Mouse (Mus musculus) midbrain, embryonic 13.5 days (tissue): Measurements from ENCODE around the gene Dthd1. TPM values are rescaled to one million over a fixed set of nuclear protein-coding genes. Genes with fewer than 3 reads are reported as not detected.

Experiments used
- ATAC-seq: fragments of 200-750 bp; cut with Nextera tagmentation; 2 replicates; pipeline ENCODE4 v1.8.0; 2017; ENCODE audit warnings: mild to moderate bottlenecking, moderate TSS enrichment, moderate library complexity
- H3K27ac ChIP-seq: fragments of 300-500 bp; sonication (generic); 2 replicates; pipeline ENCODE4 v1.5.1; 2015; ENCODE audit warnings: inconsistent platforms, mild to moderate bottlenecking, moderate library complexity
- H3K27me3 ChIP-seq: fragments of 300-500 bp; sonication (generic); 2 replicates; pipeline ENCODE4 v1.6.1; 2015; ENCODE audit warnings: mild to moderate bottlenecking, inconsistent platforms
- H3K36me3 ChIP-seq: fragments of 300-500 bp; sonication (generic); 2 replicates; pipeline ENCODE4 v1.6.1; 2015; ENCODE audit warnings: mild to moderate bottlenecking, inconsistent platforms
- H3K4me1 ChIP-seq: fragments of 300-500 bp; sonication (generic); replicated peaks from 2 replicates; pipeline ENCODE4 v1.6.1; 2015; ENCODE audit warnings: inconsistent platforms
- H3K4me2 ChIP-seq: fragments of 300-500 bp; sonication (generic); replicated peaks from 2 replicates; pipeline ENCODE4 v1.6.1; 2015; ENCODE audit warnings: moderate library complexity, mild to moderate bottlenecking, inconsistent platforms
- H3K4me3 ChIP-seq: fragments of 300-500 bp; sonication (generic); replicated peaks from 2 replicates; pipeline ENCODE4 v1.5.1; 2015; ENCODE audit warnings: mild to moderate bottlenecking, inconsistent platforms
- H3K9ac ChIP-seq: fragments of 300-500 bp; sonication (generic); replicated peaks from 2 replicates; pipeline ENCODE4 v1.6.1; 2015; ENCODE audit warnings: mild to moderate bottlenecking, inconsistent platforms
- H3K9me3 ChIP-seq: fragments of 300-500 bp; sonication (generic); 2 replicates; pipeline ENCODE4 v1.6.1; 2016; ENCODE audit warnings: mild to moderate bottlenecking, inconsistent platforms
- WGBS: fragments of 180-500 bp; shearing (Covaris S2); methylation state at CpG from one replicate; pipeline ENCODE4 v1.1.7; 2015; 5-methylcytosine and 5-hydroxymethylcytosine counted together
- polyA plus RNA-seq: library from polyadenylated mRNA; unstranded; fragments of >200 nt; fragmentation: Nextera tagmentation; extraction: Ambion mirVana; gene quantifications from 2 replicates; pipeline ENCODE4 v1.2.1, GENCODE M21; 2015

The Dthd1 gene
- polyA plus RNA-seq: not detected in 2 replicates

- no peaks in the 10 kb centered on the region for H3K36me3 ChIP-seq
- H3K9ac ChIP-seq: no peak within 1 kb of the TSS
- 0 out of 2 replicates have a peak, but pooled peaks have one; percentile 71 for ATAC-seq
- H3K27me3 ChIP-seq: no peaks in the 10 kb centered on the region
- H3K9me3 ChIP-seq: peaks cover 3% of the 10 kb centered on the region; the same call in 1 of the 2 replicates
- no peak within 1 kb of the TSS for H3K4me2 ChIP-seq
- H3K27ac ChIP-seq: no peak within 1 kb of the TSS
- no peak within 1 kb of the TSS for H3K4me3 ChIP-seq
- 64% methylated on average over 6 of the region's 6 CpGs for WGBS
- no peaks in the 10 kb centered on the region for H3K4me1 ChIP-seq
These were observed at the start of gene Dthd1 for GRCm38 (mm10) chr5:62813402-62814071. Gene Dthd1 (plus strand): TSS chr5:62813823.

GRCm38 (mm10) chr5:62764161-62764560 lies 49.5 kb upstream of the Dthd1 start:
- no peak overlapping the region for H3K4me3 ChIP-seq
- H3K9me3 ChIP-seq: no peaks in the 10 kb centered on the region
- 80% methylated on average over 5 of the region's 5 CpGs for WGBS

GRCm38 (mm10) chr5:62765459-62765783 lies 48.2 kb upstream of the Dthd1 start:
- H3K27me3 ChIP-seq: peaks cover 11% of the 10 kb centered on the region
- peaks cover 7% of the 10 kb centered on the region; the same call in 1 of the 2 replicates for H3K4me1 ChIP-seq
- no peaks in the 10 kb centered on the region for H3K9me3 ChIP-seq
- no peaks in the 10 kb centered on the region for H3K36me3 ChIP-seq
- 18% methylated on average over 5 of the region's 5 CpGs for WGBS
- H3K9ac ChIP-seq: peak overlapping the region; percentile 77
- H3K27ac ChIP-seq: no peak overlapping the region
- peak; percentile 81 for ATAC-seq
- H3K4me2 ChIP-seq: peak overlapping the region; percentile 84
- H3K4me3 ChIP-seq: peak overlapping the region; percentile 66

More at GRCm38 (mm10) chr5:62764161-62764560, 49.5 kb upstream of the Dthd1 start:
- H3K4me1 ChIP-seq: peaks cover 7% of the 10 kb centered on the region; the same call in 1 of the 2 replicates
- no peak overlapping the region for H3K4me2 ChIP-seq
- H3K27me3 ChIP-seq: peaks cover 11% of the 10 kb centered on the region
- ATAC-seq: no peak
- no peaks in the 10 kb centered on the region for H3K36me3 ChIP-seq
- no peak overlapping the region for H3K9ac ChIP-seq
- no peak overlapping the region for H3K27ac ChIP-seq

- H3K9ac ChIP-seq: peak within 1 kb of the TSS; percentile 77
- H3K27ac ChIP-seq: no peak within 1 kb of the TSS
- H3K4me3 ChIP-seq: peak within 1 kb of the TSS; percentile 66
- ATAC-seq: peak; percentile 90
- no peaks in the 10 kb centered on the region for H3K9me3 ChIP-seq
- 1% methylated on average over 73 of the region's 106 CpGs for WGBS
- peaks cover 11% of the 10 kb centered on the region for H3K27me3 ChIP-seq
- peaks cover 7% of the 10 kb centered on the region; the same call in 1 of the 2 replicates for H3K4me1 ChIP-seq
- no peaks in the 10 kb centered on the region for H3K36me3 ChIP-seq
- H3K4me2 ChIP-seq: peak within 1 kb of the TSS; percentile 84
These were observed 47.6 kb upstream of the Dthd1 start, which contains the start of gene Arap2 for GRCm38 (mm10) chr5:62765784-62766701. Gene Arap2 (minus strand): TSS chr5:62766159.

- no peak overlapping the region for H3K27ac ChIP-seq
- no peaks in the 10 kb centered on the region for H3K4me1 ChIP-seq
- 87% methylated on average over 11 of the region's 11 CpGs for WGBS
- ATAC-seq: no peak
- no peak overlapping the region for H3K4me3 ChIP-seq
- peaks cover under 1% of the 10 kb centered on the region for H3K27me3 ChIP-seq
- no peaks in the 10 kb centered on the region for H3K9me3 ChIP-seq
- H3K4me2 ChIP-seq: no peak overlapping the region
- H3K9ac ChIP-seq: no peak overlapping the region
- H3K36me3 ChIP-seq: no peaks in the 10 kb centered on the region
These were observed 41.6 kb upstream of the Dthd1 start for GRCm38 (mm10) chr5:62771775-62772599.

GRCm38 (mm10) chr5:62777804-62778203 lies 35.8 kb upstream of the Dthd1 start:
- H3K4me3 ChIP-seq: no peak overlapping the region
- 90% methylated on average over 8 of the region's 8 CpGs for WGBS
- ATAC-seq: no peak
- H3K36me3 ChIP-seq: no peaks in the 10 kb centered on the region
- no peak overlapping the region for H3K27ac ChIP-seq
- no peaks in the 10 kb centered on the region for H3K9me3 ChIP-seq
- no peaks in the 10 kb centered on the region for H3K4me1 ChIP-seq
- H3K9ac ChIP-seq: no peak overlapping the region
- H3K27me3 ChIP-seq: no peaks in the 10 kb centered on the region
- H3K4me2 ChIP-seq: no peak overlapping the region

GRCm38 (mm10) chr5:62778682-62779081 lies 34.9 kb upstream of the Dthd1 start:
- no peak for ATAC-seq
- 74% methylated on average over 5 of the region's 5 CpGs for WGBS
- no peaks in the 10 kb centered on the region for H3K27me3 ChIP-seq

GRCm38 (mm10) chr5:62786809-62787208 lies 26.8 kb upstream of the Dthd1 start:
- Histone ChIP-seq H3K36me3 (no peaks in the 10 kb centered on the region), H3K4me2 (no peak overlapping the region), H3K4me1 (no peaks in the 10 kb centered on the region), H3K4me3 (no peak overlapping the region), H3K27ac (no peak overlapping the region), H3K9me3 (no peaks in the 10 kb centered on the region), H3K9ac (no peak overlapping the region), H3K27me3 (no peaks in the 10 kb centered on the region)
- 85% methylated on average over 3 of the region's 3 CpGs for WGBS
- ATAC-seq: no peak

More at GRCm38 (mm10) chr5:62778682-62779081, 34.9 kb upstream of the Dthd1 start:
- Histone ChIP-seq H3K36me3 (no peaks in the 10 kb centered on the region), H3K27ac (no peak overlapping the region), H3K4me3 (no peak overlapping the region), H3K9me3 (no peaks in the 10 kb centered on the region), H3K4me1 (no peaks in the 10 kb centered on the region), H3K9ac (no peak overlapping the region), H3K4me2 (no peak overlapping the region)

GRCm38 (mm10) chr5:62790921-62791564 lies 22.6 kb upstream of the Dthd1 start:
- Histone ChIP-seq H3K27ac (no peak overlapping the region), H3K9ac (no peak overlapping the region), H3K27me3 (no peaks in the 10 kb centered on the region), H3K4me1 (no peaks in the 10 kb centered on the region), H3K9me3 (no peaks in the 10 kb centered on the region), H3K36me3 (no peaks in the 10 kb centered on the region), H3K4me2 (no peak overlapping the region), H3K4me3 (no peak overlapping the region)
- ATAC-seq: no peak
- WGBS: 97% methylated on average over 5 of the region's 5 CpGs

GRCm38 (mm10) chr5:62792776-62793175 lies 20.8 kb upstream of the Dthd1 start:
- Histone ChIP-seq H3K27me3 (no peaks in the 10 kb centered on the region), H3K27ac (no peak overlapping the region), H3K36me3 (no peaks in the 10 kb centered on the region), H3K9ac (no peak overlapping the region), H3K4me1 (no peaks in the 10 kb centered on the region), H3K4me2 (no peak overlapping the region), H3K4me3 (no peak overlapping the region), H3K9me3 (no peaks in the 10 kb centered on the region)
- 80% methylated on average over 1 of the region's 1 CpGs for WGBS
- no peak for ATAC-seq

GRCm38 (mm10) chr5:62814072-62814414 lies 420 bp downstream of the Dthd1 start:
- WGBS: 45% methylated on average over 1 of the region's 1 CpGs
- Histone ChIP-seq H3K36me3 (no peaks in the 10 kb centered on the region), H3K27ac (no peak overlapping the region), H3K27me3 (no peaks in the 10 kb centered on the region), H3K4me1 (no peaks in the 10 kb centered on the region), H3K9me3 (no peaks in the 10 kb centered on the region), H3K4me2 (no peak overlapping the region), H3K9ac (no peak overlapping the region), H3K4me3 (no peak overlapping the region)
- ATAC-seq: no peak
